Mouse (Mus musculus) liver, embryonic 14.5 days (tissue): Measurements from ENCODE around the gene Gzmk. TPM values are rescaled to one million over a fixed set of nuclear protein-coding genes. Genes with fewer than 3 reads are reported as not detected.

Experiments used
- ATAC-seq: fragments of 200-750 bp; cut with Nextera tagmentation; 2 replicates; pipeline ENCODE4 v1.8.0; 2017; ENCODE audit warnings: moderate number of reproducible peaks, mild to moderate bottlenecking, moderate library complexity; ENCODE audit not compliant: insufficient read depth
- DNase-seq, 3 experiments: peaks; one replicate each; pipeline ENCODE4 v3.0.0-alpha.2; 2012 to 2013; ENCODE audit warnings: low read depth in 3 of 3, low spot score in 3 of 3
- H3K27ac ChIP-seq: fragments of 300-500 bp; sonication (generic); 2 replicates; pipeline ENCODE4 v1.5.1; 2014; ENCODE audit warnings: moderate library complexity, mild to moderate bottlenecking, control low read depth, inconsistent platforms
- H3K27me3 ChIP-seq: fragments of 300-500 bp; sonication (generic); 2 replicates; pipeline ENCODE4 v1.6.1; 2014; ENCODE audit warnings: mild to moderate bottlenecking, low read length, moderate library complexity; ENCODE audit not compliant: control insufficient read depth, insufficient read depth
- H3K36me3 ChIP-seq: fragments of 300-500 bp; sonication (generic); replicated peaks from 2 replicates; pipeline ENCODE4 v1.6.1; 2014; ENCODE audit warnings: low read depth; ENCODE audit not compliant: control insufficient read depth, insufficient read depth
- H3K4me1 ChIP-seq, 2 experiments: fragments of 200-500 bp in 1 of 2; fragments of 300-500 bp in 1 of 2; sonication (generic) in 1 of 2; replicated peaks; 2 replicates each; pipeline ENCODE4 v1.6.1; 2012 to 2014; ENCODE audit warnings: antibody characterized with exemption in 1 of 2, inconsistent platforms in 1 of 2, low read length in 1 of 2; ENCODE audit not compliant: control insufficient read depth in 2 of 2, insufficient read depth in 2 of 2
- H3K4me2 ChIP-seq: fragments of 300-500 bp; sonication (generic); 2 replicates; pipeline ENCODE4 v1.6.1; 2014; ENCODE audit warnings: low read depth, mild to moderate bottlenecking, control low read depth, moderate library complexity
- H3K4me3 ChIP-seq, 2 experiments: fragments of 200-500 bp in 1 of 2; fragments of 300-500 bp in 1 of 2; sonication (generic) in 1 of 2; 2 replicates each; pipeline ENCODE4 v1.5.1; 2012 to 2014; ENCODE audit warnings: low read depth in 2 of 2, low read length in 2 of 2, mild to moderate bottlenecking in 2 of 2, control low read depth in 1 of 2, inconsistent platforms in 1 of 2, moderate library complexity in 1 of 2; ENCODE audit not compliant: insufficient read depth in 1 of 2
- H3K9ac ChIP-seq: fragments of 300-500 bp; sonication (generic); replicated peaks from 2 replicates; pipeline ENCODE4 v1.6.1; 2014; ENCODE audit warnings: mild to moderate bottlenecking, control low read depth, moderate library complexity
- H3K9me3 ChIP-seq: fragments of 300-500 bp; sonication (generic); 2 replicates; pipeline ENCODE4 v1.6.1; 2016; ENCODE audit warnings: low read length, mixed read lengths; ENCODE audit not compliant: control insufficient read depth
- CTCF ChIP-seq: IDR thresholded peaks from 2 replicates; pipeline ENCODE4 v1.5.1; 2016; ENCODE audit warnings: antibody characterized with exemption, low read depth, control low read depth
- EP300 ChIP-seq: IDR thresholded peaks from 2 replicates; pipeline ENCODE4 v1.6.1; 2016; ENCODE audit warnings: antibody characterized with exemption, low read depth
- WGBS: fragments of 180-500 bp; shearing (Covaris S2); extraction: QIAGEN DNeasy Blood & Tissue Kit; methylation state at CpG from one replicate; pipeline ENCODE4 v1.1.7; 2014; ENCODE audit not compliant: insufficient replicate concordance; 5-methylcytosine and 5-hydroxymethylcytosine counted together
- polyA plus RNA-seq, 2 experiments: library from polyadenylated mRNA; depleted of rRNA in 1 of 2; stranded (reverse) in 1 of 2; unstranded in 1 of 2; fragments of >200 nt; fragmentation: Nextera tagmentation in 1 of 2; extraction: Ambion mirVana in 1 of 2; gene quantifications; 2 replicates each; pipeline versions ENCODE4 v1.2.1 to v1.2.3; 2012 to 2014

The Gzmk gene
- polyA plus RNA-seq, 2 experiments, result not detected

GRCm38 (mm10) chr13:113197872-113198502 lies 27.7 kb downstream of the Gzmk start:
- no peaks in the 10 kb centered on the region for H3K9me3 ChIP-seq
- H3K4me2 ChIP-seq, result no peak overlapping the region
- no peak overlapping the region for H3K9ac ChIP-seq
- no peak overlapping the region for H3K4me3 ChIP-seq
- WGBS, result 48% methylated on average over 9 of the region's 9 CpGs
- H3K36me3 ChIP-seq, result no peaks in the 10 kb centered on the region
- H3K4me1 ChIP-seq, result no peaks in the 10 kb centered on the region
- H3K27me3 ChIP-seq, result no peaks in the 10 kb centered on the region
- no peak overlapping the region for H3K27ac ChIP-seq
- TF ChIP-seq CTCF (no peak), EP300 (no peak)
- ATAC-seq, result no peak
- no peak for DNase-seq

- ATAC-seq, result no peak
- TF ChIP-seq EP300 (no peak), CTCF (no peak)
These were observed 28.7 kb downstream of the Gzmk start for GRCm38 (mm10) chr13:113196808-113197674.

GRCm38 (mm10) chr13:113183720-113184119 lies 42.0 kb downstream of the Gzmk start:
- ATAC-seq, result no peak
- no peaks in the 10 kb centered on the region for H3K9me3 ChIP-seq
- DNase-seq, result no peak
- no peak overlapping the region for H3K27ac ChIP-seq
- H3K4me1 ChIP-seq, result no peaks in the 10 kb centered on the region
- H3K27me3 ChIP-seq, result no peaks in the 10 kb centered on the region
- TF ChIP-seq CTCF (no peak), EP300 (no peak)
- no peak overlapping the region for H3K4me2 ChIP-seq
- no peaks in the 10 kb centered on the region for H3K36me3 ChIP-seq
- no peak overlapping the region for H3K4me3 ChIP-seq
- H3K9ac ChIP-seq, result no peak overlapping the region
- 67% methylated on average over 4 of the region's 4 CpGs for WGBS

More at GRCm38 (mm10) chr13:113196808-113197674, 28.7 kb downstream of the Gzmk start:
- H3K27ac ChIP-seq, result no peak overlapping the region
- H3K36me3 ChIP-seq, result no peaks in the 10 kb centered on the region
- 59% methylated on average over 13 of the region's 13 CpGs for WGBS
- H3K4me3 ChIP-seq, result no peak overlapping the region
- no peaks in the 10 kb centered on the region for H3K27me3 ChIP-seq
- H3K9ac ChIP-seq, result no peak overlapping the region
- no peak overlapping the region for H3K4me2 ChIP-seq
- H3K9me3 ChIP-seq, result no peaks in the 10 kb centered on the region
- DNase-seq, result no peak
- H3K4me1 ChIP-seq, result no peaks in the 10 kb centered on the region

- Histone ChIP-seq H3K27me3 (no peaks in the 10 kb centered on the region), H3K4me2 (no peak overlapping the region), H3K9ac (no peak overlapping the region), H3K9me3 (no peaks in the 10 kb centered on the region), H3K36me3 (no peaks in the 10 kb centered on the region), H3K4me1 (no peaks in the 10 kb centered on the region), H3K4me3 (no peak overlapping the region), H3K27ac (no peak overlapping the region)
- DNase-seq (no peak), ATAC-seq (no peak)
- 67% methylated on average over 8 of the region's 8 CpGs for WGBS
- TF ChIP-seq EP300, result no peak
- no peak for TF ChIP-seq CTCF
These were observed 42.4 kb downstream of the Gzmk start for GRCm38 (mm10) chr13:113183310-113183709.

GRCm38 (mm10) chr13:113174162-113174561 lies 51.5 kb downstream of the Gzmk start:
- no peak for ATAC-seq

More at GRCm38 (mm10) chr13:113174162-113174561, 51.5 kb downstream of the Gzmk start:
- H3K9ac ChIP-seq, result no peak overlapping the region
- H3K36me3 ChIP-seq, result no peaks in the 10 kb centered on the region
- 63% methylated on average over 6 of the region's 6 CpGs for WGBS
- H3K4me3 ChIP-seq, result no peak overlapping the region
- no peak overlapping the region for H3K4me2 ChIP-seq
- H3K9me3 ChIP-seq, result no peaks in the 10 kb centered on the region
- H3K27me3 ChIP-seq, result no peaks in the 10 kb centered on the region
- DNase-seq, result no peak
- H3K4me1 ChIP-seq, result no peaks in the 10 kb centered on the region
- TF ChIP-seq CTCF (no peak), EP300 (no peak)
- no peak overlapping the region for H3K27ac ChIP-seq
